Mouse (Mus musculus): ENCODE results near the gene Ncoa4.
"Not testable (repeated sequence)": the region's sequence is repeated elsewhere in the genome, so short reads cannot be mapped to it uniquely, and the experiment has no call there.

DNA sequence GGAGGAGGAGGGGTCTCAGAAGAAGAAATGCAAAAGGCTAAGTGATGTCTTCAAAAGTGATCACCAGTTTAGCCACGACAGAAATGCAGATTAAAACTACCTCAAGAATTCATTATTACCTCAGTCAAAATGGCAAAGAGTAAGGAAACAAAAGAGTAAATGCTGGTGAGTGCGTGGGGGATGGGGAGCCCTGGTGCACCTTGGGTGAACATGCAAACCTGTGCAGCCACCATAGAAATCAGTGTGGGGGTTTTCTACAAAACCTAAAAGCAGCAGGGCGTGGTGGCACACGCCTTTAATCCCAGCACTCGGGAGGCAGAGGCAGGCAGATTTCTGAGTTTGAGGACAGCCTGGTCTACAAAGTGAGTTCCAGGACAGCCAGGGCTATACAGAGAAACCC lies 34.4 kb upstream of the Ncoa4 start:
- TF ChIP-seq CTCF (IDR thresholded peaks at IDR 0.05; ENCODE audit: extremely low read depth, insufficient read length, insufficient replicate concordance, low read depth, low read length); POLR2A (IDR thresholded peaks at IDR 0.05; ENCODE audit: low read depth, low read length): not testable (repeated sequence)

Data from small intestine, adult 2 months (tissue).